Mouse (Mus musculus) mature B cell (primary cell): ENCODE measurements around the gene AW146154.
"Not testable (repeated sequence)": the region's sequence is repeated elsewhere in the genome, so short reads cannot be mapped to it uniquely, and the experiment has no call there.

ENCODE experiments used
- in situ Hi-C: fragments of 300-500 bp; cut with MboI; formaldehyde crosslinking; loops from 2 replicates; pipeline ENCODE4 v1.14.3; 2019

AW146154 gene

DNA sequence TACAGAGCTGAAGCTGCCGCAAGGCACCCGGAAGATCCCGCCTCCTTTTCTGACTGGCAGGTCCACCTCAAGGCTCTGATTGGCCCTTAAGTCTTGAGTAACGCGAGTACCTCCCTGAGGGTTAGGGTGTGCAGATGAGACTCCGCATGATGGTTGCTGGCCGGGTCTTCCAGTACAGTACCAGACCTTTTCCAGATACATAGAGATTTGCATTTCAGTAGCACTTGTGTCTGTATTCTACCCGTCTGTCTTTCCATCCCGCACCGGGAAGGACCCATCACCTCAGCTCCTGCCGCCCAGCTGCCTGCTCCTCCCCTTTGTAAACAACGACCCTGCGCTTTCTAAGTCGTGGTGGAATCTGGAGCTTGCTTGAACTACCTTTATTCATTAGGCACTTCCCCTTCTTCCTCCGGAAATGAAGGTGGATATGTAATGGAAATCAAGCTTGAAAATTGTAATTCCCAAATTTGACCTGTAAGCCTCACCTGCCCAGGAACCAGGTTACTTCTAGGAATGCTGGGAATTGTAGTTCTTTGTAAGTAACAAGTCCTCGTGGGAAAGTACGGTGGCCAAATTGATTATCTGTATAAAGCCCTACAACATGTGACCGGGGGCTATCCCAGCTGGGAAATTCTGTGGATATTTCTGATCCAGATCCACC, at the start of gene AW146154, which contains the start of gene Gm20449:
Gene AW146154 (minus strand): TSS at position 502 of the 661 bp plus-strand sequence.
Gene Gm20449 (minus strand): TSS at position 29 of the 661 bp plus-strand sequence.
- in situ Hi-C loops = loop anchor here (10.0 kb wide), 1 partner anchor 105 kb away; the partner anchor contains the start of gene AI987944

DNA sequence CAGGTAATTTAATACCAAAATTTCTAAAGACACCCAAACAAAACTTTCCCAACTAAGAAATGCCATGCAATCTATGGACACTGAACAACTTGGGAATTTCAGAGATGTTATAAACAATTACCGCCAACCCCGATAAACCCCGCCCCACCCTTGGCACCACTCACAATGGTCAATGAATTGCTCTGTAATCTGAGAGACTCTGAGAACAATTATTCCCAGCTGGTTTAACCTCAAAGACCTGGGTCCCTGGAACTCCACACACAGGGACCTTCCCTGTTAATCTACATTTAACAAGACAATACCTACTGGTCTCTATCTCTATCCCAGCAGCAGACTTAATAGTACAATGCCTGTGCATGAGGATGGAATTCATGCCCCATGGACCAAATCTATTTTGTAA, 13.0 kb upstream of the AW146154 start:
- in situ Hi-C loops = no loop called here

GRCm38 (mm10) chr7:41512207-41512606, 12.5 kb upstream of the AW146154 start:
- in situ Hi-C loops = no loop called here

DNA sequence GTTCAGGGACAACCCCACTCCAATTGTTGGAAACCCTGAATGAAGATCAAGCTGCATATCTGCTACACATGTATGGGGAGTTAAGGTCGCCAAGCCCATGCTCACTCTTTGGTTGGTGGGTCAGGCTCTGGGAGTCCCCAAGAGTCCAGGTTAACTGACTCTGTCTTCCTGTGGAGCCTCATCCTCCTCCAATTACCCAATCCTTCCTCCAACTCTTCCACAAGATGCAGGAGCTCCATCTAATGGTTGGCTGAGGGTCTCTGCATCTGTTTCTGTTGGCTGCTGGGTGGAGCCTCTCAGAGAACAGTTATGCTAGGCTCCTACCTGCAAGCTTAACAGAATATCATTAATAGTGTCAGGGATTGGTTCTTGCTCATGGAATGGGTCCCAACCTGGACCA, 2.7 kb upstream of the AW146154 start:
- in situ Hi-C loops = no loop called here

GRCm38 (mm10) chr7:41500151-41500934, 653 bp upstream of the AW146154 start:
- in situ Hi-C loops = no loop called here

DNA sequence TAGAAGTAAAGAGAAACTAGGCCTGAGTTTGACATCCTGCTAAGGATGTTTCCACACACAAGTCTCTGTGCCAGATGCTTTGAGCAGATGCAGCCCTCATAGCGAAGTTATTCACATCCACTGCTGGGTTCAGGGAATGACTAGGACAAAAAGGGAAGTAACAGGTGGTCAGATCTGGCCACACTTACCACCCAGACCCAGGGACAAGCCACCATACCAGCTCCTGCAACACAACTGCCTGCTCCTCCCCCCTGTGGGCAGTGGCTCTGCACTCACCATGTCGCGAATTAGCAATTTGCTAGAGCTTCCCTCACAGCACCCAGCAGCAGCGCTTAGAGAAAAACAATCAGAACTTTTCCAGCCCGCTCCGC, 687 bp downstream of the AW146154 start:
- in situ Hi-C loops = loop anchor here (10.0 kb wide), 1 partner anchor 104 kb away; the partner anchor contains the start of gene AI987944

GRCm38 (mm10) chr7:41498464-41498863, 1.2 kb downstream of the AW146154 start:
- in situ Hi-C loops = loop anchor here (10.0 kb wide), 1 partner anchor 104 kb away; the partner anchor contains the start of gene AI987944

DNA sequence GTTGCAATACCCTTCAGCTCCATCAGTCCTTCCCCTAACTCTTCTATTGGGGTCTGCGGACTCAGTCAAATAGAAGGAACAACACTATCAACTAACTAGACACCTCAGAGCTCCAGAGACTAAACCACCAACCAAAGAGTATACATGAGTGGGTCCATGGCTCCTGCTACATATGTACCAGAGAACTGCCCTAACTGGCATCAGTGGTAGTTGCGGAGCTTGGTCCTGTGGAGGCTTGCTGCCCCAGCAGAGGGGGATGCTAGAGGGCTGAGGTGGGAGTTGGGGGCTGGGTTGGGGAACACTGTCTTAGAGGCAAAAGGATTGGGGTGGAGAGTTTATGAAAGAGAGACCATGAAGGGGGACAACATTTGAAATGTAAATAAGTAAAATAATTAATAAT, 1.8 kb downstream of the AW146154 start:
- in situ Hi-C loops = loop anchor here (10.0 kb wide), 1 partner anchor 103 kb away; the partner anchor contains the start of gene AI987944

DNA sequence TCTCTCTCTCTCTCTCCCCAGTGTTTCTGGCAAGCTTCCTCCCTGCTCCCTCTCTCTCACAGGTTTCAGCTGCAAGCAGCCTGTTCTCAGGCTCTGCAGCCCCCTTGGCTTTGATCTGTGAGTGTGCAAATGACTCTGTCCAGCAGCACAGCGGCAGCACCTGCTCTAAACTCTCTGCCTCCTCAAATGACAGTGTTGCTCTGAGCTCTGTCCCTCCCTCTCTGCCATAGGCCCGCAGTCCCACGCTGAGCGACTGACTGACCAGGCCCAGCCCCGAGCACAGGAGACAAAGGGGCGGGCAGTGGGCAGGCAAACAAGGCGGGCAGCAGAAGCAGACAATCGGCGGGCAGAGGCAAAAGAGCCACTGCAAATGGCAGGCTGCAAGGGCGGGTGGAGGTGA, 47.8 kb downstream of the AW146154 start:
- in situ Hi-C loops = no loop called here

DNA sequence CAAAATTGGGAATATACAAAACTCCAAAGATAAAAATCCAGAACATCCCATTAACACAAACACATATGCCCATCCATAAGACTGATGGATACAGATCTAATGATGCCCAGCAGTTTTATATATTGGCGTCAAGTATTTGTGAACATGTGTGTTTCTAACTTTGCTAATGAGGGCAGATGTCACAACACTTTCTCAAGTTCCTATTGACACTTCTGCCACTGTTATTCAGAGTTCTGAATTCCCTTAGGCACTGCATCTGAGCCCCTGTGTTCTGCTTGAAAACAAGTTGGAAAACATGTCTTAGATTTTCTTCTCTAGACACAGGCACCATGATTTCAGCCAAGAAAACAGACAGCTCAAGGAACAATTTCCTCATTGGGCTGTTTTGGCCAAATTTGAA, 51.1 kb downstream of the AW146154 start, which contains the start of gene Vmn2r57:
Gene Vmn2r57 (minus strand): TSS at position 101 of the 400 bp plus-strand sequence.
- in situ Hi-C loops = not testable (repeated sequence)
